9 mouse cellular contexts compared by ENCODE assay signal in genomic region chr19:5461411-5461810, GRCm38 (mm10). TPM values are rescaled to one million over a fixed set of nuclear protein-coding genes. Genes with fewer than 3 reads are reported as not detected.
DNase-seq lines count a peak whose midpoint lies in the region; ATAC-seq lines count a peak whose summit lies in the region.
"Had no signal": no experiment of that assay in that cellular context is flagged by ENCODE, and none has a peak within 500 bp of the region (broad histone marks: within the 10 kb centered on the region; RNA-seq: fewer than 3 reads in every experiment).

No protein-coding gene starts in this region.

- ATAC-seq in kidney, embryonic 15.5 days (replicated peaks; ENCODE audit: low FRiP score) = no peak
- no peak for ATAC-seq in hindbrain, embryonic 15.5 days (ENCODE audit: low FRiP score, low read depth)
- no peak for ATAC-seq in midbrain, embryonic 14.5 days (ENCODE audit: low FRiP score, low TSS enrichment)

- peak overlapping the region; percentile 69 for H3K4me3 ChIP-seq in kidney, embryonic 15.5 days (replicated peaks)
- H3K4me3 ChIP-seq in embryonic facial prominence, embryonic 10.5 days = peak overlapping the region; percentile 83
- H3K4me3 ChIP-seq in hindbrain, embryonic 15.5 days = peak overlapping the region; percentile 82
- peak overlapping the region; percentile 86 for H3K4me3 ChIP-seq in midbrain, embryonic 14.5 days (replicated peaks; ENCODE audit: low read depth, low read length)

- H3K9me3 ChIP-seq in kidney, embryonic 15.5 days (replicated peaks) = no peaks in the 10 kb centered on the region
- H3K9me3 ChIP-seq in embryonic facial prominence, embryonic 10.5 days = no peaks in the 10 kb centered on the region
- no peaks in the 10 kb centered on the region for H3K9me3 ChIP-seq in hindbrain, embryonic 15.5 days
- no peaks in the 10 kb centered on the region for H3K9me3 ChIP-seq in midbrain, embryonic 14.5 days (ENCODE audit: control insufficient read depth, low read length)

- no peak for DNase-seq in kidney, adult 18-20 months
- no peak for DNase-seq in embryonic facial prominence, embryonic 10.5 days (ENCODE audit: low spot score)
- no peak for DNase-seq in midbrain, embryonic 14.5 days
- no peak for DNase-seq in gastrocnemius, postnatal 4 days (ENCODE audit: low spot score in 2 of 2)
- no peak for DNase-seq in adipocyte (ENCODE audit: low spot score)
- DNase-seq in spleen, adult 18-20 months = no peak

- 89% methylated on average over 6 of the region's 6 CpGs for WGBS in kidney, embryonic 15.5 days
- 89% methylated on average over 6 of the region's 6 CpGs for WGBS in embryonic facial prominence, embryonic 10.5 days
- WGBS in hindbrain, embryonic 15.5 days = 94% methylated on average over 6 of the region's 6 CpGs
- WGBS in midbrain, embryonic 14.5 days = 85% methylated on average over 6 of the region's 6 CpGs

- peaks cover 43% of the 10 kb centered on the region for H3K4me1 ChIP-seq in kidney, embryonic 15.5 days
- peaks cover 42% of the 10 kb centered on the region for H3K4me1 ChIP-seq in embryonic facial prominence, embryonic 10.5 days
- H3K4me1 ChIP-seq in hindbrain, embryonic 15.5 days (replicated peaks) = peaks cover 45% of the 10 kb centered on the region
- H3K4me1 ChIP-seq in midbrain, embryonic 14.5 days (ENCODE audit: control insufficient read depth, insufficient read depth, low read length) = peaks cover 27% of the 10 kb centered on the region

- H3K36me3 ChIP-seq in kidney, embryonic 15.5 days = peaks cover 47% of the 10 kb centered on the region
- peaks cover 42% of the 10 kb centered on the region for H3K36me3 ChIP-seq in embryonic facial prominence, embryonic 10.5 days (replicated peaks)
- H3K36me3 ChIP-seq in hindbrain, embryonic 15.5 days = peaks cover 28% of the 10 kb centered on the region
- H3K36me3 ChIP-seq in midbrain, embryonic 14.5 days (ENCODE audit: control insufficient read depth, insufficient read depth, low read length) = peaks cover 34% of the 10 kb centered on the region

- peak overlapping the region; percentile 70 for H3K9ac ChIP-seq in kidney, embryonic 15.5 days
- peak overlapping the region; percentile 79 for H3K9ac ChIP-seq in hindbrain, embryonic 15.5 days
- peak overlapping the region; percentile 73; the same call in 1 of the 2 replicates for H3K9ac ChIP-seq in midbrain, embryonic 14.5 days (replicated peaks; ENCODE audit: low read length)

- no peak overlapping the region for H3K27ac ChIP-seq in kidney, embryonic 15.5 days
- 0 out of 2 replicates have a peak overlapping the region, but pooled peaks have one; percentile 86 for H3K27ac ChIP-seq in embryonic facial prominence, embryonic 10.5 days (replicated peaks)
- H3K27ac ChIP-seq in hindbrain, embryonic 15.5 days (replicated peaks) = no peak overlapping the region
- H3K27ac ChIP-seq in midbrain, embryonic 14.5 days (replicated peaks; ENCODE audit: low read depth, low read length) = no peak overlapping the region

- 0 out of 2 replicates have a peak, but pooled peaks cover 2% of the 10 kb centered on the region for H3K27me3 ChIP-seq in kidney, embryonic 15.5 days
- peaks cover 18% of the 10 kb centered on the region for H3K27me3 ChIP-seq in embryonic facial prominence, embryonic 10.5 days (replicated peaks; ENCODE audit: low read depth, poor library complexity, severe bottlenecking)
- H3K27me3 ChIP-seq in hindbrain, embryonic 15.5 days = no peaks in the 10 kb centered on the region; the same call in 1 of the 2 replicates
- H3K27me3 ChIP-seq in midbrain, embryonic 14.5 days (ENCODE audit: control insufficient read depth, insufficient read depth, low read length) = no peaks in the 10 kb centered on the region

- peak overlapping the region; percentile 80 for H3K4me2 ChIP-seq in kidney, embryonic 15.5 days
- H3K4me2 ChIP-seq in hindbrain, embryonic 15.5 days = peak overlapping the region; percentile 95
- H3K4me2 ChIP-seq in midbrain, embryonic 14.5 days (ENCODE audit: low read length) = peak overlapping the region; percentile 93

RNA-seq across cellular contexts. Expression of gene Fibp, which starts 1.0 kb away (rescaled TPM):
- 119 and 128 TPM in 2 replicates for polyA plus RNA-seq in kidney, embryonic 15.5 days (2015; fragmentation: Nextera tagmentation; extraction: Ambion mirVana)
- polyA plus RNA-seq in embryonic facial prominence, embryonic 10.5 days (2016; fragmentation: Nextera tagmentation; extraction: Ambion mirVana) = 101 and 109 TPM in 2 replicates
- polyA plus RNA-seq in hindbrain, embryonic 15.5 days (2015; fragmentation: Nextera tagmentation; extraction: Ambion mirVana) = 147 and 160 TPM in 2 replicates
- 169 and 199 TPM in 2 replicates for polyA plus RNA-seq in midbrain, embryonic 14.5 days (2014; fragmentation: Nextera tagmentation; extraction: Ambion mirVana)
- total RNA-seq in gastrocnemius, postnatal 4 days (2021) = 10 to 100 TPM; 62.3 to 71.1 TPM

RNA-seq across cellular contexts. Expression of gene Ccdc85b, which starts 3.7 kb away (rescaled TPM):
- polyA plus RNA-seq in kidney, embryonic 15.5 days (2015; fragmentation: Nextera tagmentation; extraction: Ambion mirVana) = 10.1 and 11.3 TPM in 2 replicates
- polyA plus RNA-seq in embryonic facial prominence, embryonic 10.5 days (2016; fragmentation: Nextera tagmentation; extraction: Ambion mirVana) = 6.2 and 7.4 TPM in 2 replicates
- 12.8 and 14.0 TPM in 2 replicates for polyA plus RNA-seq in hindbrain, embryonic 15.5 days (2015; fragmentation: Nextera tagmentation; extraction: Ambion mirVana)
- polyA plus RNA-seq in midbrain, embryonic 14.5 days (2014; fragmentation: Nextera tagmentation; extraction: Ambion mirVana) = 7.6 and 9.1 TPM in 2 replicates
- 1 to 10 TPM; 8.0 to 8.4 TPM for total RNA-seq in gastrocnemius, postnatal 4 days (2021)

RNA-seq across cellular contexts. Expression of gene Ctsw, which starts 6.9 kb away (rescaled TPM):
- polyA plus RNA-seq in kidney, embryonic 15.5 days (2015; fragmentation: Nextera tagmentation; extraction: Ambion mirVana) = 1.1 and 1.5 TPM in 2 replicates
- polyA plus RNA-seq in embryonic facial prominence, embryonic 10.5 days (2016; fragmentation: Nextera tagmentation; extraction: Ambion mirVana) = 1.1 and 1.5 TPM in 2 replicates
- polyA plus RNA-seq in hindbrain, embryonic 15.5 days (2015; fragmentation: Nextera tagmentation; extraction: Ambion mirVana) = 4.3 and 5.7 TPM in 2 replicates
- 4.3 and 4.9 TPM in 2 replicates for polyA plus RNA-seq in midbrain, embryonic 14.5 days (2014; fragmentation: Nextera tagmentation; extraction: Ambion mirVana)
- total RNA-seq in gastrocnemius, postnatal 4 days (2021) = under 1 TPM in 1 of 2 experiments, not detected in 1; 0.16 TPM

RNA-seq across cellular contexts. Expression of gene Efemp2, which starts 12.3 kb away (rescaled TPM):
- polyA plus RNA-seq in kidney, embryonic 15.5 days (2015; fragmentation: Nextera tagmentation; extraction: Ambion mirVana) = 156 and 179 TPM in 2 replicates
- 75.8 and 80.6 TPM in 2 replicates for polyA plus RNA-seq in embryonic facial prominence, embryonic 10.5 days (2016; fragmentation: Nextera tagmentation; extraction: Ambion mirVana)
- 38.9 and 44.9 TPM in 2 replicates for polyA plus RNA-seq in hindbrain, embryonic 15.5 days (2015; fragmentation: Nextera tagmentation; extraction: Ambion mirVana)
- 18.0 and 28.7 TPM in 2 replicates for polyA plus RNA-seq in midbrain, embryonic 14.5 days (2014; fragmentation: Nextera tagmentation; extraction: Ambion mirVana)
- 10 to 100 TPM; 57.2 to 68.1 TPM for total RNA-seq in gastrocnemius, postnatal 4 days (2021)

RNA-seq across cellular contexts. Expression of gene Fosl1, which starts 14.1 kb away (rescaled TPM):
- 0.39 TPM in 1 of 2 replicates, not detected in the other for polyA plus RNA-seq in kidney, embryonic 15.5 days (2015; fragmentation: Nextera tagmentation; extraction: Ambion mirVana)
- not detected in 2 replicates for polyA plus RNA-seq in embryonic facial prominence, embryonic 10.5 days (2016; fragmentation: Nextera tagmentation; extraction: Ambion mirVana)
- not detected in 2 replicates for polyA plus RNA-seq in hindbrain, embryonic 15.5 days (2015; fragmentation: Nextera tagmentation; extraction: Ambion mirVana)
- not detected in 2 replicates for polyA plus RNA-seq in midbrain, embryonic 14.5 days (2014; fragmentation: Nextera tagmentation; extraction: Ambion mirVana)
- not detected for total RNA-seq in gastrocnemius, postnatal 4 days (2021)
- total RNA-seq: left cerebral cortex, postnatal 36 days had no signal
